Mouse (Mus musculus) heart, postnatal 4 days (tissue): Measurements from ENCODE around the gene Krr1. TPM values are rescaled to one million over a fixed set of nuclear protein-coding genes. Genes with fewer than 3 reads are reported as not detected.
A peak's percentile ranks its signal among the peaks of the same experiment; 100 is the strongest.

Source experiments
- DNase-seq: peaks from one replicate; pipeline ENCODE4 v3.0.0; 2021
- total RNA-seq, 2 experiments: library from RNA; stranded (reverse); gene quantifications; 2 replicates each; pipeline ENCODE4 v1.2.3; 2021

Gene Krr1
- total RNA-seq = 10 to 100 TPM; 22.9 to 24.2 TPM

GRCm38 (mm10) chr10:111972542-111973361, at the start of gene Krr1:
Gene Krr1, plus strand, starts transcription at chr10:111972664.
- DNase-seq = peak; percentile 87

DNA sequence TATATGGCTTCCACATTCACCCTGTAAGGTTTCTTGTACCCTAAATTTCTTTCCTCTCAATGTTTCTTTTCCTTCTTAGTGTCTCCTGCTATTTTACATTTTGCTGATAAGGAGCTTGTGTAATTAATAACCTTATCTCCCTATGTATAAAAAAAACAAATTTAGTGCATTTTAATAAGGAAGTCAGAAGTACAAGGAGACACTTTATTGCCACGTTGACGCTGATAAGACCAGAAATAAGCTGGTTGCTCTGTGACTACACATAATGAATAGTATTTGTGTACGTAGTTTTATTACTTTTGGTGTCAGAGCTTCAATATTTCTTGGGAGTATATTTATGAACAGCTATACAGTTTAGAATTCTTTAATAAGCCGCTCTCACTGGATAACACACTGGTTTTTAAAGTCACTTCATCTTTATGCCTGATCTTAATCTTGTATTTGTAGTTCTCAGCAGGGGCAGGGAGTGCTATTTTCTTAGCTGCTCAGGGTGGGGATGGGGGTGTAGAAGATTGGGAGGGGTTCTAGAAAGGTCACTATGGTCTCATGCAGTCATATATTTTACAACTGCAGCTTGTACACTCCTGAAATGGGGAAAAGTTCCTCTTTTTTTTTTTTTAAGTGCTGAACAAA, 48.8 kb upstream of the Krr1 start:
- DNase-seq = no peak

DNA sequence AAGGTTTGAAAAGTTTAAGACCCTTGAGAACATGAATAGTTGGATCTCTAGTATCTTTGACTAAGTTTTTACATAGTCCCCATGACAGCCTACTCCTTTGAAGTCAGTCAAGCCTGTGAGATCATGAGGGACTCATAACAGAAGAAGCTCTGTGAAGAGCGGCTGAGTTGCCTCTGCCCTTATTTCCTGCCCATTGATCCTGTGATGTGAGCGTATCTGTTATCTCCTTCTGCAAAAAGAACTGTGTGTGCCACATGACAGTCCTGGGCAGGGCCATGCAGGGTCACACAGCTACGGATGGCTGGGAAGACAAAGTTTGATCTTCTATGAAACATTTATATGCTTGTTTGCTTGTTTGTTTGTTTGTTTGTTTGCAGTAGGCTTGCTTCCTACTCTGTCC, 48.3 kb upstream of the Krr1 start:
- DNase-seq = no peak

DNA sequence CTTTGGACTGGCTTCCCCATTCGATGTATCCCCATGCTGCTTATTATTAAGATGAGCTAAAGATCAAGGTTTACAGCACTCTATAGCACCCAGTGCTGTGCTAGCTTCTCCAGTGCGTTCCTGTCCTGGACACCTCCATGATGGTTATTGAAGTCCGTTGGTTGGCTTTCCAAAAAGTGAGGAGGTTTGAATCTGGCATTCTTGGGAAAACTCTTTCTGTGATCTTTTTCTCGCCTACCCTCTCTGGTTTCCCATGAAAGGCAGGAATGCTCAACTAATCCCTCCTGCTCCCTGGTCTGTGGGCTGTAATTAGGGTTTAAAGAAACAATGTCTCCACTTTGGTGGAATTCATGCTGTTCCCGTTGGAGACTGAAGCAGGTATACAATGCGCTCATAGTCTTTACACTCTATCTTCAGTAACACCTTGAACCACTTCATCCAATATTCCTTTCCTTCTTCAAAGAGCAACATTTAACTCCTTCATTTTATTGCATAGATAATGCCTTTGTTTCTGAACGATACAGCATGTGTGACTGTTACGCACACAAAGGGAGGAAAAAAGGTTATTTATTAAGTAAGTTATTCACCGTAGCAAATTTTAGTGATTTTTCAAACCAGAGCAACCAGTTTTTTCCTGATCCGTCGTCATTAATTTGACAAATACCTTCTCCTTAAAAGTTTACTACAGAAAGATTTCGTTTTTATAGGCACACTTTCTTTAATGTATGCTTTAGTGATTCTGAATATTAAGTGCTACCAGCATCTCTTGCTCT, 47.6 kb upstream of the Krr1 start:
- no peak for DNase-seq

DNA sequence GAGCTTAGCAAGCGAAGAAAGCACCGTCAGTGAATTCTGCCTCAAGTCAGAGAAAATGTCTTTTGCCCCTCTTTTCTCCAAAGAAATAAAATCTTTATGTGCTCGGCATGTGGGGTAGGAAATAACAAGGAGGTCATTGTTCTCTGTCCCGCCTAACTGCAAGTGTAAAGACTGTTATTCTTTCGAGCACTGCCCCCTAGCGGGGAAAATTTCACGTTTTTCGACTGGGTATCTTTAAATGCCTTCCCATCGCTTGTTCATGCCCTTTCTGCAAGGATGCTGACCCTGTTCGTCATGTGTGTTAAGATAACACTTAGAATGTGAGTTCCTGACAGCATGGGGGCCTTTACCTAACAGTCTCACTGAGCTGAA, 47.0 kb upstream of the Krr1 start:
- peak; percentile 95 for DNase-seq

DNA sequence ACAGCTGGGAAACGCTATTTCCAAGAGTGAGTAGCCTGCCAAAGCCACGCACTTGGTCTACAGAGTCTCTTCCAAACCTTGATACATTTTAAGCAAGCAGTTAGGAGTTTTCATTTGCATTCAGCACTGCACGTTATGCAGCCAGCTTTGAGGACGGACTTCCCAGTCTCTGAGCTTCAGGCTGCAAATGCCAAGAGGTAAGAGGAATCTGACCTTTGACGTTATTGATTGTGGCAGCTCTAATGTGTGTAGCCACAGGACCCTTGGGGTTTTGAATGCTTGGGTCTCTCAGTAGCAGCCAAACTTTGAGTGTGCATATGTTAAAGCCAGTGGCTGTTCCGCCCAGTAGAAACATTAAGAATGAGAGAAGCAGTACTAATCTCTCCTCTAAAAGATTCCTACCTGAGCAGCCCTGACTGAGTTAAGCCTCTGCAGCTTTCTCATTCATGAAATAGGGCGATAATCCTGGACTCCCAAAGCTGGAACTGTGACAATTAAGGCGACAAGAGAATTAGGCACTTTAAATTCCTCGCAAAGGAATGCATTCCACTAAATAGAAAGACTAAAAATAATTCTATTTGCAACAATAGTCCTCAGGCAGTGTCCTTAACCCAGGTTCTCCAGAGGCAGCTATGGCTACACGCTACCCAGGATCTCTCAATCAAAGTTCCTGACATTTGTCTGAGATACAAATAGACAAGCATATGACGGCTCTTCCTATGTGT, 39.7 kb upstream of the Krr1 start:
- no peak for DNase-seq

DNA sequence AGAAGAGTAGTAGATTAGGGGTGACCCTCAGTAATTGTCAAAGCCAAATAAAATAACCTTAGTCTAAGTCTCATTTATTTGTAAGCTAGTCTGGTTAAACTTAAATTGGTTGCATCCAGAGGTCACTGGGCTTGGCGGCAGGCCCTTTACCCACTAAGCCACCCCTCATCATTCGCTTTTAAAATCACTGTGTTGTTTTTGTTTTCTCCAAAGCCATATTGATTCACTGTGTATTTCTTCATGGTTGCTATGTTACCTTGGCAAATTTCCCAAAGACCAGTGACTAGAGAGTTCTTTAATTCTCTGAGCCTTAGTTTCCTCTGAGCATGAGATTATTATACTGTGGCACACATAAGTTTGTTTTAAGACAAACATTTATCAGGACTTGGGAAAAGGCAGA, 37.3 kb upstream of the Krr1 start:
- no peak for DNase-seq

DNA sequence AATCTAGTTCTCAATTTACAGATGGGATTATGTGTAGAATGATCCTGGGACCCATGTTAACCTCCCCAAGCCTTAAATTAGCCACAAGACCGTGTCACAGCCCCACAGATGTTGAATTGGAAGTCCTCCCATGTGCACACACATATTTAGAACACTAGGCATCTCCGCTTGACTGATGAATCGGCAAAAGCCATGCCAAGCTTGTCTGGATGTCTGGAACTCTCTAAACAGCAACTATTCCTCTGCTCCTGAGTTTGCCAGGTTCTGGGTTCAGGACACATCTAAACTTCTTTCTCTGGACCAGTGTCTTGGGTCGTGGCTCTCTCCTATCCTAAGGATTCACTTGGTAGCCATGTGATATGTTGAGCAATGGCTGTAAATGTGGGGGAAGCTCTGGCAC, 36.4 kb upstream of the Krr1 start:
- DNase-seq = no peak

DNA sequence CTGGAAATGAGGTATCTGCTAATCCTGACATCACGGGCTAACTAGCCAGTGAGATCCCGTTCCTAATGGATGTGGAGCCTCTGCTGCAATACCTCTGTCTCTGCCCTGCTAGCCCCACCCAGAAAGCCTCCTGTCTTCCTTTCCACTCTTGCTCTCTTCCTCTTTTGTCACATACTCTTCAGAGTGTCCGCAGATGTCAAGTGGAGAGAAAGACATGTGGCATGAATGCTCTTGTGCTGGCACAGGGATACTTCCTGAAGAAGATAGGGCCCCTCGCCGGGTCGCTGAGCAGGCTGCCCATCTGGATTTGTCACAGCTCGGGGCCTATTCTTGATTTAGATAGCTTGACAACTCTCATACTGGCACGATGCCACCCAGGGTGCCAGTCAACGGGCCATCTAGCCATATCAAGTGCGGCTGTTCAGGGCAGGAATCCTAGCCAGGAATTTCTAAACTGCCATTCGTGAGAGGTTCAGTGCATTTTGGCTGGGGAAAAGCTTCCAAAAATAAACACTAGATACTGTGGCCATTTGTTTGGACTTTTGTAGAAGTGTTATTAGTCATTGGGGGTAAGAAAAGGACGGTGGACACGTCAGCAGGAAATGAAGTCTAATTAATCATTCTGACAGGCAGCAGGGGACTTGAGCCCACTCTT, 35.8 kb upstream of the Krr1 start:
- peak; percentile 92 for DNase-seq

GRCm38 (mm10) chr10:111937146-111937534, 35.3 kb upstream of the Krr1 start:
- no peak for DNase-seq

GRCm38 (mm10) chr10:111943026-111943425, 29.4 kb upstream of the Krr1 start:
- no peak for DNase-seq

DNA sequence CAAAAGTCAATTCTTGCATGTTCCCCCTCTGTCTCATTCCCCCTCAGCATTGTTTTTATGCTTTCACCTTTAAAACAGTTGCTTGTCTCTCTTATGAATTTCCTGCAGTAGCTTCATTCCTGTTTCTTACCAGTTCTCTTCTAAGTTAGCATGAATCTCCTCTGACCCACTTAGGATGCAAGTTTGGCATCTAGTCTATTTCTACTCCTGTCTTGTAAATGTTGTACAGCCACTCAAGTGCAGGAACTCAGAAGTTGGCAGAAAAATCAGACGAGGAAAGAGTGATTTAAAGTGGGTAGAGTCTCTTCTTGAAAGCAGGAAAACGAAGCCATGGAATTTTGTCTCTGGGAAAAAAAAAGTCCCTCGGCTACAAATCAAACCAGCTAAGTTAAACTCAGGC, 26.9 kb upstream of the Krr1 start:
- no peak for DNase-seq

DNA sequence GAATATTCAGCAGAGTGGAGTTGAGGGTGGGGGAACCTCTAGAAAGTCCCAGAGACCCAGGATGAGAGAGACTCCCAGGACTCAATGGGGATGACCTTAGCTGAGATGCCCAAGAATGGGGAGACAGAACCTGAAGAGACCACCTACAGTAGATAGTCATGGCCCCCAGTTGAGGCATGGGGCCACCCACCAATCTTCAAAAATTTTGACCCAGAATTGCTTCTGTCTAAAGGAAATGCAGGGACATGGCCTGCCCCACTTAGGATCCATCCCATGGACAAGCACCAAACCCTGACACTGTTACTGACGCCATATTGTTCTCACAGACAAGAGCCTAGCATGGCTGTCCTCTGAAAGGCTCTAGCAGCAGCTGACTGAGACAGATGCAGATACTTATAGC, 24.4 kb upstream of the Krr1 start:
- DNase-seq = no peak

DNA sequence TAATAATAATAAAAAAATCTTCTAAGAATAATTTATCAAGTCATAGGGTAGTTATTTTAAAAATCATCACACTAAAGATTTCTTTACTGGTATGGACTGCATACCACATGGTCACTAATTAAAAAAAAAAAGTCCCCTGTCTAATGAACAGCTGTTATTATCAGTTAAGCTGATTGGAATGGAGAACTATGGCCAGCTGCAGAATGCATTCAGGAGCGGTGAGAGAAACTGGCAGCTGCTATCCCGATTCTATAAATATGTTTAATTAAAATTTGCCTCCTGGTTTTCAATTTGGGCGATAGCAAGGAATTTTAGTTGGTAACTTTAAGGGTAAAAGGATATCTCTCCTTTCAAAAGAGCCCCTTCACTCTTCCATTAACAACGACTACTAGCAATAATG, 23.5 kb upstream of the Krr1 start:
- DNase-seq = no peak

DNA sequence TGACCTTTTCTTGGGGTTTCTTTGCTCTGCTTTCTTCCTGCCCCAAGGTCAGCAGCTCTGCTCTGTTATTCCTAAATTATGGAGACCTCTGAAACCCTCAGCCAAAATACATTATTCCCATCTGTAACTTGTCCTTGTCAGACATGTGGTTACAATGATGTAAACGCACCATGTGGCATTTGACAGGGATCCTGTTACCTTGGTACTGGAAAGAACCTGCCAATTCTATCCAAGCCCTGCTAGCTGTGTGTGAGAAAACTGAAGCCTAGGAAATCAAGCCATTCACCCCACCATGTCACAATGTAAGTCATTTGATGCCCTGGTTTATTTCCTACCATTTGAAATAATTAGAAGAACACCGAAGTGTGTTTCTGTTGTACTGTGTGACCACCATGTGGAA, 16.6 kb upstream of the Krr1 start:
- no peak for DNase-seq

DNA sequence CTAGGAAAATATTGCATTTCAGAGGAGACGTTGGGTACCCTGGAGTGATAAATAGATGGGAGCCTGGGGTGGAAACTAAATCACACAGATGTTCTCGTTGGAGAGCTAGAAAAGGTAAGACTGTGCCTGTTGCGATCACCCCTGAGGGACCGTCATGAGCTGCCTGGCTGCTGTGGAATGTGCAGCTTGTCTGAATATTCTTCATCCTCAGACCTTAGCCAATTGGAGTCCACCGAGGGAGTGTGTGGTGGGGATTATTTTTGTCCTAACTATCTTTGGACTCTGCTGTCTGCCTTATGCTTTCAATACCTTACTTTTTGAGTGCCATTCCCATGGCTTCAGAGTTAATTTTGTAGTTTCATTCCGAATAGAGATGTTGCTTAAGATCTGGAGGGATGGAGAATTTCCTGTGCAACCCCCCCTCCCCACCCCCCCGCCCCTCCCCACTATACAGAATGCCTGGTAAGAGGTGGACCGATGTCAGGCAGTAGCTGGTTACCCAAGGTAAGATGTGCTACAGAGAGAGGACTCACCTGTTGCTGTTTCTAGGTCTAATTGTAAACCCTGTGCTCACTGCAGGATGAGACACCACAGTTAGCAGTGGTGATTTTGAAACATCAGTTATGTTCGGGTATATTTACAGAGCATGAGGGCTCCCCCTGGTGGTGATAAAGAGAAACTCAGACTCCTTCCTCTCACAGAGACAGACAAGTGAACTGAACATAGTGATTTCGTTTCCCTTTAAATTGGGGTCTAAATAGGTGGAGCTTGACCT, 15.0 kb upstream of the Krr1 start:
- peak; percentile 71 for DNase-seq

GRCm38 (mm10) chr10:111958046-111958421, 14.4 kb upstream of the Krr1 start:
- no peak for DNase-seq

GRCm38 (mm10) chr10:111959353-111959752, 13.1 kb upstream of the Krr1 start:
- no peak for DNase-seq

- DNase-seq = no peak
These were observed 12.0 kb upstream of the Krr1 start for GRCm38 (mm10) chr10:111960459-111960858.

GRCm38 (mm10) chr10:111966394-111966793, 6.1 kb upstream of the Krr1 start:
- DNase-seq = no peak

DNA sequence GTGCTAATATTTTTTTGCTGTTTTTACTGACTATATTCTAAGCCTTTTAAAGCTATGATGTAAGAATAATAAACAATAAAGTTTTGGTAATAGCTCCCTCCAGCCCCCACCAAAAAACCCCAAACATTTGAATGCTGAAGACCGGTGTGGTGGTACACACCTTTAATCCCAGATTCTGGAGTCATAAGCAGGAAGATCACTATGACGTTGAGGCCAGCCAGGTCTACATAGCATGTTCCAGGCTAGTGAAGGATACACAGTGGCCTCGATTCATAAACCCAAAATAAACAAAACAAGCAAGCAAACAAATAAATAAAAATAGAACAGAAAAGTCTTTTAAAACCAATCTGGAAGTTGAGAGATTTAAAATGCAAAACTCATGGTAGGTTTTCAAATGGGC, 535 bp upstream of the Krr1 start:
- DNase-seq = no peak

- peak; percentile 69 for DNase-seq
These were observed 5.1 kb downstream of the Krr1 start for GRCm38 (mm10) chr10:111977584-111977983.
